Mouse (Mus musculus) lung, embryonic 14.5 days (tissue): ENCODE data around the gene Ikzf2. TPM values are rescaled to one million over a fixed set of nuclear protein-coding genes. Genes with fewer than 3 reads are reported as not detected.

Experiments
- ATAC-seq: fragments of 200-750 bp; cut with Nextera tagmentation; 2 replicates; pipeline ENCODE4 v1.8.0; 2017; ENCODE audit warnings: mild to moderate bottlenecking, moderate TSS enrichment, moderate library complexity; ENCODE audit not compliant: insufficient read depth
- DNase-seq: peaks from one replicate; pipeline ENCODE4 v3.0.0-alpha.2; 2015
- H3K27ac ChIP-seq: fragments of 300-500 bp; sonication (generic); 2 replicates; pipeline ENCODE4 v1.5.1; 2014; ENCODE audit warnings: low read depth, mild to moderate bottlenecking, moderate library complexity
- H3K27me3 ChIP-seq: fragments of 300-500 bp; sonication (generic); 2 replicates; pipeline ENCODE4 v1.6.1; 2014; ENCODE audit warnings: low read length, control low read depth; ENCODE audit not compliant: insufficient read depth
- H3K36me3 ChIP-seq: fragments of 300-500 bp; sonication (generic); 2 replicates; pipeline ENCODE4 v1.6.1; 2014; ENCODE audit warnings: control low read depth; ENCODE audit not compliant: insufficient read depth
- H3K4me1 ChIP-seq: fragments of 300-500 bp; sonication (generic); 2 replicates; pipeline ENCODE4 v1.6.1; 2014; ENCODE audit warnings: antibody characterized with exemption, control low read depth; ENCODE audit not compliant: insufficient read depth
- H3K4me2 ChIP-seq: fragments of 300-500 bp; sonication (generic); 2 replicates; pipeline ENCODE4 v1.6.1; 2014; ENCODE audit warnings: mild to moderate bottlenecking
- H3K4me3 ChIP-seq: fragments of 300-500 bp; sonication (generic); 2 replicates; pipeline ENCODE4 v1.5.1; 2014; ENCODE audit warnings: low read depth, low read length
- H3K9ac ChIP-seq: fragments of 300-500 bp; sonication (generic); 2 replicates; pipeline ENCODE4 v1.6.1; 2014
- H3K9me3 ChIP-seq: fragments of 300-500 bp; sonication (generic); 2 replicates; pipeline ENCODE4 v1.6.1; 2016; ENCODE audit warnings: low read depth, low read length, control low read depth
- CTCF ChIP-seq: IDR thresholded peaks from 2 replicates; pipeline ENCODE4 v1.5.1; 2016; ENCODE audit warnings: antibody characterized with exemption, low read depth
- WGBS: fragments of 180-500 bp; shearing (Covaris S2); extraction: QIAGEN DNeasy Blood & Tissue Kit; methylation state at CpG from one replicate; pipeline ENCODE4 v1.1.7; 2014; 5-methylcytosine and 5-hydroxymethylcytosine counted together
- polyA plus RNA-seq: library from polyadenylated mRNA; unstranded; fragments of >200 nt; fragmentation: Nextera tagmentation; extraction: Ambion mirVana; gene quantifications from 2 replicates; pipeline ENCODE4 v1.2.1, GENCODE M21; 2014

The Ikzf2 gene
- polyA plus RNA-seq, 1 experiment from 2014 or later = 3.4 TPM

GRCm38 (mm10) chr1:69658051-69658450 is 29.0 kb downstream of the Ikzf2 start:
- Histone ChIP-seq H3K4me2 (no peak overlapping the region), H3K27me3 (no peaks in the 10 kb centered on the region), H3K27ac (no peak overlapping the region), H3K4me3 (no peak overlapping the region), H3K9ac (no peak overlapping the region), H3K4me1 (no peaks in the 10 kb centered on the region), H3K9me3 (no peaks in the 10 kb centered on the region), H3K36me3 (no peaks in the 10 kb centered on the region)
- ATAC-seq = no peak
- WGBS = 38% methylated on average over 6 of the region's 6 CpGs
- no peak for DNase-seq
- no peak for TF ChIP-seq CTCF

GRCm38 (mm10) chr1:69657455-69657854 is 29.6 kb downstream of the Ikzf2 start:
- ATAC-seq = no peak
- no peak for DNase-seq
- Histone ChIP-seq H3K4me3 (no peak overlapping the region), H3K27me3 (no peaks in the 10 kb centered on the region), H3K36me3 (no peaks in the 10 kb centered on the region), H3K9ac (no peak overlapping the region), H3K27ac (no peak overlapping the region), H3K9me3 (no peaks in the 10 kb centered on the region), H3K4me2 (no peak overlapping the region), H3K4me1 (no peaks in the 10 kb centered on the region)
- WGBS = 58% methylated on average over 3 of the region's 3 CpGs
- TF ChIP-seq CTCF = no peak

- no peak for TF ChIP-seq CTCF
- Histone ChIP-seq H3K4me2 (no peak overlapping the region), H3K27ac (no peak overlapping the region), H3K9ac (no peak overlapping the region), H3K4me3 (no peak overlapping the region), H3K9me3 (no peaks in the 10 kb centered on the region), H3K27me3 (no peaks in the 10 kb centered on the region), H3K36me3 (no peaks in the 10 kb centered on the region), H3K4me1 (no peaks in the 10 kb centered on the region)
- peak; percentile 10 for DNase-seq
- WGBS = 24% methylated on average over 16 of the region's 16 CpGs
- ATAC-seq = no peak
These were observed 30.1 kb downstream of the Ikzf2 start for GRCm38 (mm10) chr1:69656929-69657328.

- Histone ChIP-seq H3K27ac (no peak overlapping the region), H3K4me3 (no peak overlapping the region), H3K36me3 (no peaks in the 10 kb centered on the region), H3K9ac (no peak overlapping the region), H3K4me1 (no peaks in the 10 kb centered on the region), H3K4me2 (no peak overlapping the region), H3K9me3 (no peaks in the 10 kb centered on the region), H3K27me3 (no peaks in the 10 kb centered on the region)
- WGBS = 45% methylated on average over 5 of the region's 5 CpGs
- no peak for TF ChIP-seq CTCF
- ATAC-seq (no peak), DNase-seq (no peak)
These were observed 30.8 kb downstream of the Ikzf2 start for GRCm38 (mm10) chr1:69656047-69656782.

GRCm38 (mm10) chr1:69655368-69655767 is 31.7 kb downstream of the Ikzf2 start:
- no peak overlapping the region for H3K27ac ChIP-seq
- H3K36me3 ChIP-seq = no peaks in the 10 kb centered on the region
- no peak overlapping the region for H3K4me3 ChIP-seq
- 59% methylated on average over 5 of the region's 5 CpGs for WGBS
- no peaks in the 10 kb centered on the region for H3K9me3 ChIP-seq
- ATAC-seq = no peak
- H3K4me1 ChIP-seq = no peaks in the 10 kb centered on the region
- H3K9ac ChIP-seq = no peak overlapping the region
- no peak for DNase-seq
- no peak overlapping the region for H3K4me2 ChIP-seq
- H3K27me3 ChIP-seq = no peaks in the 10 kb centered on the region
- no peak for TF ChIP-seq CTCF

- no peak for TF ChIP-seq CTCF
- Histone ChIP-seq H3K4me2 (no peak overlapping the region), H3K4me3 (no peak overlapping the region), H3K27ac (no peak overlapping the region), H3K36me3 (no peaks in the 10 kb centered on the region), H3K4me1 (no peaks in the 10 kb centered on the region), H3K27me3 (no peaks in the 10 kb centered on the region), H3K9me3 (no peaks in the 10 kb centered on the region), H3K9ac (no peak overlapping the region)
- ATAC-seq (no peak; the same call in 1 of the 2 replicates), DNase-seq (no peak)
- WGBS = 40% methylated on average over 1 of the region's 1 CpGs
These were observed 32.1 kb downstream of the Ikzf2 start for GRCm38 (mm10) chr1:69654955-69655354.

GRCm38 (mm10) chr1:69653419-69653818 is 33.6 kb downstream of the Ikzf2 start:
- TF ChIP-seq CTCF = no peak
- H3K36me3 ChIP-seq = no peaks in the 10 kb centered on the region
- DNase-seq (no peak), ATAC-seq (no peak)
- WGBS = 76% methylated on average over 2 of the region's 2 CpGs
- H3K27me3 ChIP-seq = no peaks in the 10 kb centered on the region
- no peak overlapping the region for H3K4me3 ChIP-seq
- H3K9me3 ChIP-seq = no peaks in the 10 kb centered on the region
- no peak overlapping the region for H3K9ac ChIP-seq
- H3K27ac ChIP-seq = no peak overlapping the region
- no peaks in the 10 kb centered on the region for H3K4me1 ChIP-seq
- no peak overlapping the region for H3K4me2 ChIP-seq
